Mouse (Mus musculus): Measurements from ENCODE around the gene Snca. TPM values are rescaled to one million over a fixed set of nuclear protein-coding genes. Genes with fewer than 3 reads are reported as not detected.

The Snca gene
- total RNA-seq, 2 experiments from 2014 or later = 33.4 to 35.8 TPM

DNA sequence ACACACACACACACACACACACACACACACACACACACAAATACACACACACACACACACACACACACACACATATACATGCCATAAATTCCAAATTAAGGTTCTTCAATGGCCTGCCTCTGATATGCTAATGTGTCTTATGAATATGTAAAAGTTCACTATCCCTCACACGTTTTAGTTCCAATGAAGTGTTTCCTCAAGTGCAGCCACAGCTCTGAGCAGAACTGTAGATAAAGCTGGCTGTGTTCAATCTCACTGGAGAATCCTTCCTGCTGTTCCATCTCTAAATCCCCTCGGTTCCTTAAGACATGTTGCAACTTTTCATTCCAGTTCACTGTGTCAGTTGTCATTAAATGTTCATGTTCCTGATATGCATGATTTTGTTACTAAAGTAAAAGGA is 98.5 kb downstream of the Snca start:
- ATAC-seq (replicated peaks; ENCODE audit: low FRiP score, low TSS enrichment, poor library complexity, severe bottlenecking) = no peak

GRCm38 (mm10) chr6:60724110-60724829 is 105.4 kb downstream of the Snca start:
- ATAC-seq (replicated peaks; ENCODE audit: low FRiP score, low TSS enrichment, poor library complexity, severe bottlenecking) = no peak

DNA sequence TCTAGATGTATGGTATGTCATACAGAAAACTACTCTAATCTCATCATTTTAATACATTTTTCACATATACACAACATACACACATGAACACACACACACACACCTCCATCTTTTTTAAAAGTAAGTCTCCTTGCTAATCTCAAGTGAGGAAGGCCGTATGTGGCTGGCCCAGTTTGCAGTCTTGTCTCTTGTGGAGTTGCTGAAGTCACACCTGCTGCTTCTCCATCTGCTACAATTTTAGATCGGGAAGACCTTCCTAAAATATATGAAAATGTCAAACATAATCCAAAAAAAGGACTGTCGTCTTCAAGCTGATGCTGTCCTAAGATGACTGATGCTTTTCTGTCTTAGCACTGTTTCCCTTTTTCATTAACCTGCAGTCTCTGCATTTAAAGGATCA is 112.1 kb downstream of the Snca start:
- ATAC-seq (replicated peaks; ENCODE audit: low FRiP score, low TSS enrichment, poor library complexity, severe bottlenecking) = no peak

- ATAC-seq (replicated peaks; ENCODE audit: low FRiP score, low TSS enrichment, poor library complexity, severe bottlenecking) = no peak
Measured at GRCm38 (mm10) chr6:60709997-60710471, 119.6 kb downstream of the Snca start.

DNA sequence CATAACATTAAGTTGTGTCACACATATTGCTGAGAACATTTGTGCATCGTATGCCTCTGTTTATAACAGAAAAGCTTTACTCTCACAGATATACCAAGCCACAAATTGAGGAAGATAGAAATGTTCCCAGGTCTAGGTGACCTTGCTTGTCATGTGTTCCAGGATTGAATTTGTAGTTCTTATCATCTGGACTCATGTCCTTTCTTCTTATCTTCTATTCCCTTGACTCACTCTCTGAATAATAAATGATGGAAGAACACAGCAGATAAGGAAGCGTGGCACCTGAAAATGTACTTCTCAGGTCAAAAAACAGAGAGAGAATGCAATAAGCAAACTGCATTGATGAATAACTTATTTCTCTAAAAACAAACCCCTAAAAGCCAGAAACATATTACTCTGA is 131.6 kb downstream of the Snca start:
- no peak for ATAC-seq (replicated peaks; ENCODE audit: low FRiP score, low TSS enrichment, poor library complexity, severe bottlenecking)

DNA sequence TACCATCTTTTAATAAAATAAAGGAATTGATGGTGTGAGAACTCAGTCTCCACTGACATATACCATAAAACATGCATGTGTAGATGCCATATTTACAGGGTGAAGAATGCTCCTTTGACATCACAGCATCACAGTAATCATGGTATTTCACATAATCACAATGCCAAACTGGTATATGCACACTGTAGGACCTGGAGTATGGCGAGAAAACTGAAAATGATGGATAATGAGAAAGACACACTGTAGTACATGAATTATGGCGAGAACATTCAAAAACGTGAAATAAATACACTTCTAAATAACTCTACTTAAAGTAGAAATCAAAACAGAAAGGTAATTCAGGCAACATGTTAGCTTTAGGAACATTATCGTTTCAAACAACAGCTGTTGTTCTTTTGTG is 142.6 kb downstream of the Snca start:
- 0 out of 2 replicates have a peak, but pooled peaks have one; percentile 50 for ATAC-seq (replicated peaks; ENCODE audit: low FRiP score, low TSS enrichment, poor library complexity, severe bottlenecking)

- ATAC-seq (replicated peaks; ENCODE audit: low FRiP score, low TSS enrichment, poor library complexity, severe bottlenecking) = 0 out of 2 replicates have a peak, but pooled peaks have one; percentile 55
Measured at GRCm38 (mm10) chr6:60682233-60682632, 147.4 kb downstream of the Snca start.

Other genes with a start within 250 kb of the Snca start
- gene Mmrn1, start 95.1 kb upstream of the Snca start, total RNA-seq (2014; fragmentation: Nextera tagmentation) = 2.1 and 4.6 TPM in 2 replicates
- 7.0 and 8.8 TPM in 2 replicates for gene Mmrn1, start 95.1 kb upstream of the Snca start, total RNA-seq (2017)